Mouse (Mus musculus) megakaryocyte, embryonic 14.5 days (primary cell): ENCODE measurements around the gene Maml2.

Source experiments
- FLI1 ChIP-seq: IDR thresholded peaks from 2 replicates; pipeline ENCODE4 v1.6.1; 2012; ENCODE audit warnings: low read length, inconsistent platforms, mixed read lengths
- GATA1 ChIP-seq: IDR thresholded peaks from 3 replicates; pipeline ENCODE4 v1.6.1; 2012; ENCODE audit warnings: mixed read lengths, low read length, inconsistent platforms, borderline replicate concordance

DNA sequence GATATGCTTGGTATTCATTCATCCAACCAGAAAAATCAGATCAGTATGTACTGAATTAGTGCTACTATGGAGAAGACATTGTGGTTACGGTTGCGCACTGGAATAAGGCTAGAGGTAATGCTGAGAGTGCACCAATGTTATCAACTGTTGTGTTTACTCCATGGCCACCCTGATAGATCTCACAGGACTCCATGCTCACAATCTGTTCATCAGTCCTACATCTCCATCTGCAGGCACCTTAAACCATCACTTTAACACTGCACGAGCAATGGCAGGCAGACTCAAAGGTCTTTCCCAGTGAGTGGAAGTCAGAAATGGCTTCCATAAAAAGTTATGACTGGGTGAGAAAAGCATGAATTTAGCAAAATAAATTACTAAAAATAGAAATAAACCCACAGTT is 324.2 kb downstream of the Maml2 start:
- TF ChIP-seq GATA1 (no peak), FLI1 (no peak)
